Mouse (Mus musculus) midbrain, embryonic 16.5 days (tissue): Measurements from ENCODE around the gene Samd11. TPM values are rescaled to one million over a fixed set of nuclear protein-coding genes. Genes with fewer than 3 reads are reported as not detected.
A peak's percentile ranks its signal among the peaks of the same experiment; 100 is the strongest.

Experiments used
- ATAC-seq: fragments of 200-750 bp; cut with Nextera tagmentation; 2 replicates; pipeline ENCODE4 v1.8.0; 2017; ENCODE audit warnings: moderate TSS enrichment
- H3K27ac ChIP-seq: fragments of 300-500 bp; sonication (generic); 2 replicates; pipeline ENCODE4 v1.5.1; 2014; ENCODE audit warnings: mild to moderate bottlenecking, low read length, mixed read lengths
- H3K27me3 ChIP-seq: fragments of 300-500 bp; sonication (generic); 2 replicates; pipeline ENCODE4 v1.6.1; 2014; ENCODE audit warnings: low read depth, low read length, mixed read lengths; ENCODE audit not compliant: control insufficient read depth, insufficient read depth
- H3K36me3 ChIP-seq: fragments of 300-500 bp; sonication (generic); 2 replicates; pipeline ENCODE4 v1.6.1; 2014; ENCODE audit warnings: mild to moderate bottlenecking, low read length, moderate library complexity, mixed read lengths; ENCODE audit not compliant: control insufficient read depth, insufficient read depth
- H3K4me1 ChIP-seq: fragments of 300-500 bp; sonication (generic); 2 replicates; pipeline ENCODE4 v1.6.1; 2014; ENCODE audit warnings: mild to moderate bottlenecking, low read length, mixed read lengths; ENCODE audit not compliant: control insufficient read depth, insufficient read depth
- H3K4me2 ChIP-seq: fragments of 300-500 bp; sonication (generic); 2 replicates; pipeline ENCODE4 v1.6.1; 2014; ENCODE audit warnings: mild to moderate bottlenecking, low read length, mixed read lengths
- H3K4me3 ChIP-seq: fragments of 300-500 bp; sonication (generic); 2 replicates; pipeline ENCODE4 v1.5.1; 2014; ENCODE audit warnings: low read depth, mild to moderate bottlenecking, low read length, moderate library complexity, mixed read lengths
- H3K9ac ChIP-seq: fragments of 300-500 bp; sonication (generic); 2 replicates; pipeline ENCODE4 v1.6.1; 2014; ENCODE audit warnings: low read depth, low read length, mixed read lengths
- H3K9me3 ChIP-seq: fragments of 300-500 bp; sonication (generic); replicated peaks from 2 replicates; pipeline ENCODE4 v1.6.1; 2014; ENCODE audit warnings: mild to moderate bottlenecking, low read length, mixed read lengths; ENCODE audit not compliant: control insufficient read depth, poor library complexity, severe bottlenecking
- WGBS: fragments of 180-500 bp; shearing (Covaris S2); extraction: QIAGEN DNeasy Blood & Tissue Kit; methylation state at CpG from one replicate; pipeline ENCODE4 v1.1.7; 2014; 5-methylcytosine and 5-hydroxymethylcytosine counted together
- polyA plus RNA-seq: library from polyadenylated mRNA; unstranded; fragments of >200 nt; fragmentation: Nextera tagmentation; extraction: Ambion mirVana; gene quantifications from 2 replicates; pipeline ENCODE4 v1.2.1, GENCODE M21; 2015

Samd11 gene
- polyA plus RNA-seq, 1 experiment from 2014 or later = 4.4 TPM

GRCm38 (mm10) chr4:156235808-156236533 is 19.5 kb downstream of the Samd11 start, which contains the start of gene Noc2l:
Gene Noc2l (plus strand): TSS chr4:156236010.
- under 1% methylated on average over 87 of the region's 90 CpGs for WGBS

GRCm38 (mm10) chr4:156235360-156235770 is 20.1 kb downstream of the Samd11 start:
- Histone ChIP-seq H3K9me3 (no peaks in the 10 kb centered on the region), H3K4me1 (peaks cover 11% of the 10 kb centered on the region), H3K4me3 (peak overlapping the region; percentile 84), H3K27me3 (no peaks in the 10 kb centered on the region), H3K36me3 (peaks cover 41% of the 10 kb centered on the region), H3K4me2 (peak overlapping the region; percentile 97), H3K9ac (peak overlapping the region; percentile 63), H3K27ac (peak overlapping the region; percentile 92)
- WGBS = 0% methylated on average over 15 of the region's 15 CpGs
- ATAC-seq = peak; percentile 43

More at GRCm38 (mm10) chr4:156235808-156236533, 19.5 kb downstream of the Samd11 start, which contains the start of gene Noc2l:
- Histone ChIP-seq H3K4me2 (peak within 1 kb of the TSS; percentile 97), H3K4me1 (peaks cover 11% of the 10 kb centered on the region), H3K4me3 (peak within 1 kb of the TSS; percentile 84), H3K27ac (peak within 1 kb of the TSS; percentile 92), H3K27me3 (no peaks in the 10 kb centered on the region), H3K36me3 (peaks cover 41% of the 10 kb centered on the region), H3K9ac (peak within 1 kb of the TSS; percentile 81), H3K9me3 (no peaks in the 10 kb centered on the region)
- ATAC-seq = peak; percentile 84

GRCm38 (mm10) chr4:156234701-156235213 is 20.7 kb downstream of the Samd11 start, which contains the start of gene Plekhn1:
Gene Plekhn1 (minus strand): TSS chr4:156234857.
- H3K27me3 ChIP-seq = no peaks in the 10 kb centered on the region
- peaks cover 41% of the 10 kb centered on the region for H3K36me3 ChIP-seq
- peak within 1 kb of the TSS; percentile 97 for H3K4me2 ChIP-seq
- H3K9ac ChIP-seq = peak within 1 kb of the TSS; percentile 81
- under 1% methylated on average over 35 of the region's 48 CpGs for WGBS
- peak; percentile 59 for ATAC-seq
- peak within 1 kb of the TSS; percentile 84 for H3K4me3 ChIP-seq
- peaks cover 11% of the 10 kb centered on the region for H3K4me1 ChIP-seq
- H3K27ac ChIP-seq = peak within 1 kb of the TSS; percentile 92
- H3K9me3 ChIP-seq = no peaks in the 10 kb centered on the region

DNA sequence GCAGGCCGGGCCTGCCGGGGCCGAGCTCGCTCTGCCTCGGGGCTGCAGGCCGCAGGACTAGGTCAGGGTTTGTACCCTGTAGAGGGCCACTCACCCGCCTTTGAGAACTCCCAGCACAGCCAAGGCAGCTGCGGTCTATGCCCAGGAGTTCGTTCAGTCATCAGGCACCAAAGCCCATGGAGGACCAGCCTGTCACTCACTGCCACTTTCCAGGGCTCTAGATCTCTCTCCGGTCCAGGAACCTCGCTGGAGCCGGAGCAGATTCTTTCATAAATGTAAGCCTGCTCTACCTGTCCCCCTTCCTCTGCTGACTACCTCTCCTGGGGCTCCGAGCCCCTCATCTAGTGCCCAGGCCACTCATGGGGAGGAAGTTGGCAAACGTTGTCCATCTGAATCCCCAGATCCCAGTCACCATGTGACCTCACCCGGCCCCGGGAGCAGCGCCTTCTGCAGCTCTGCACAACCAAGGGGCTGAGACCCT is 21.4 kb downstream of the Samd11 start:
- H3K4me3 ChIP-seq = peak overlapping the region; percentile 84
- WGBS = 2% methylated on average over 17 of the region's 17 CpGs
- H3K4me2 ChIP-seq = peak overlapping the region; percentile 97
- H3K27ac ChIP-seq = peak overlapping the region; percentile 91
- no peaks in the 10 kb centered on the region for H3K27me3 ChIP-seq
- peak overlapping the region; percentile 81 for H3K9ac ChIP-seq
- H3K9me3 ChIP-seq = no peaks in the 10 kb centered on the region
- ATAC-seq = no peak; the same call in 1 of the 2 replicates
- H3K4me1 ChIP-seq = peaks cover 11% of the 10 kb centered on the region
- peaks cover 42% of the 10 kb centered on the region for H3K36me3 ChIP-seq

DNA sequence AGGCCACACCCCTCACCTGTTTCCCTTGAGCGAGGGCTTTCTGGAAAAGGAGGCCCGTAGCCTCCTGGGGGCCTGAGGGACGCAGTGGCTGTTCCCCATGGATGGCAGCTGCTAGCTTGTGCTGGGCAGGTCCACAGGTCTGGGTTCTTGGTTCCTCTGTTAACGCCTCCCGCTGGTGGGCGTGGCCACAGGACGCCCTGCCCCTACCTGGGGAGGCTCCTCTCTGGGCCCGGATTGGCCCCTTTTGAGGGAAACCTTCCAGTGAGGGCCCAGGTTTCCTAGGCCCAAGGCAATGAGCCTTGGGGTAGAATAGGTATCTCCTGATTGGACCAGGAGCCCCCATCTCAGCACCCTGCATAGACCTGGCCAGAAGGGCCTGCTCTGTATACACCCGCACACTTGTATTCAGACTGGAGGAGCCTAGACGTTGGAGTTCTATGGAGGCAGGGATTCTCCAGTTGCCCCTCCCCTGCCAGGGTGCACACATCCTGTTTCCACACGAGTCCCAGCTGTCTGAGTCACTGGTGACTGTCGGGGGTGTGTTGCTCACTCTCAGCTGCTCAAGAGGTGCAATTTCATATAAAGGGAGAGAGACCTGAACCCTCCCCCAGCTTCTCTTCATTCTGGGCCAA is 26.9 kb downstream of the Samd11 start:
- H3K27ac ChIP-seq = no peak overlapping the region
- H3K9ac ChIP-seq = peak overlapping the region; percentile 34; the same call in 1 of the 2 replicates
- H3K27me3 ChIP-seq = no peaks in the 10 kb centered on the region
- ATAC-seq = no peak
- no peak overlapping the region for H3K4me3 ChIP-seq
- H3K9me3 ChIP-seq = no peaks in the 10 kb centered on the region
- H3K4me1 ChIP-seq = peaks cover 3% of the 10 kb centered on the region
- H3K36me3 ChIP-seq = peaks cover 32% of the 10 kb centered on the region
- WGBS = 26% methylated on average over 12 of the region's 12 CpGs
- H3K4me2 ChIP-seq = no peak overlapping the region

GRCm38 (mm10) chr4:156227752-156228392 is 27.6 kb downstream of the Samd11 start:
- Histone ChIP-seq H3K36me3 (peaks cover 32% of the 10 kb centered on the region), H3K27me3 (no peaks in the 10 kb centered on the region), H3K27ac (no peak overlapping the region), H3K9me3 (no peaks in the 10 kb centered on the region), H3K9ac (peak overlapping the region; percentile 34; the same call in 1 of the 2 replicates), H3K4me1 (no peaks in the 10 kb centered on the region), H3K4me3 (no peak overlapping the region), H3K4me2 (no peak overlapping the region)
- no peak for ATAC-seq
- 37% methylated on average over 18 of the region's 18 CpGs for WGBS

- Histone ChIP-seq H3K4me1 (no peaks in the 10 kb centered on the region), H3K9me3 (no peaks in the 10 kb centered on the region), H3K27me3 (no peaks in the 10 kb centered on the region), H3K4me3 (no peak overlapping the region), H3K36me3 (peaks cover 3% of the 10 kb centered on the region), H3K9ac (no peak overlapping the region), H3K4me2 (no peak overlapping the region), H3K27ac (no peak overlapping the region)
- WGBS = 88% methylated on average over 2 of the region's 2 CpGs
- ATAC-seq = no peak
Measured at GRCm38 (mm10) chr4:156224276-156224675, 31.2 kb downstream of the Samd11 start.

DNA sequence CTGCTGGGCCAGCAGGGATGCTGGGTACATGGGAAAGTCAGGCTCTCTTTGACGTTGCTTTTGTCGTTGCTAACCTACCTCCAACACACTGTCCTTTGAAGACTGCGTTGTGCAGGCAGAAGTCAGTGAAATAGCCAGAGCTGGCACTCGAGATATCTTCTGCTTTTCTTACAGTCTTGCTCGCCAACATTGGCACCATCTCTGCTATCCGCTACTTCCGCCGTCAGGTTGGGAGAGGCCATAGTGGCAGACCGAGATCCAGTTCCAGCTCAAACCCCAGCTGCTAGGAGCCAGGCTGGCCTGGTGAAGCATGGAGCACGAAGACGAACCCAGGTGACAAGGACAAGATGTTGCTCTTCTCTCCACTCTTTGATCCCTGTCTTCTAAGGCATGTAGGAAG is 35.5 kb downstream of the Samd11 start:
- no peak for ATAC-seq
- H3K9me3 ChIP-seq = no peaks in the 10 kb centered on the region
- H3K4me3 ChIP-seq = no peak overlapping the region
- H3K4me2 ChIP-seq = no peak overlapping the region
- H3K4me1 ChIP-seq = no peaks in the 10 kb centered on the region
- WGBS = 88% methylated on average over 11 of the region's 11 CpGs
- no peak overlapping the region for H3K27ac ChIP-seq
- H3K36me3 ChIP-seq = peaks cover 2% of the 10 kb centered on the region; the same call in 1 of the 2 replicates
- H3K9ac ChIP-seq = no peak overlapping the region
- no peaks in the 10 kb centered on the region for H3K27me3 ChIP-seq
